Mouse (Mus musculus) lung, postnatal 36 days (tissue): ENCODE measurements around the gene Cxcl14.

ENCODE experiments used
- DNase-seq: peaks from one replicate; pipeline ENCODE4 v3.0.0; 2022; ENCODE audit warnings: mixed read lengths

Cxcl14 gene

GRCm38 (mm10) chr13:56295943-56296658, at the start of gene Cxcl14:
Cxcl14 (minus strand) TSS chr13:56296551.
- DNase-seq: peak; percentile 65

DNA sequence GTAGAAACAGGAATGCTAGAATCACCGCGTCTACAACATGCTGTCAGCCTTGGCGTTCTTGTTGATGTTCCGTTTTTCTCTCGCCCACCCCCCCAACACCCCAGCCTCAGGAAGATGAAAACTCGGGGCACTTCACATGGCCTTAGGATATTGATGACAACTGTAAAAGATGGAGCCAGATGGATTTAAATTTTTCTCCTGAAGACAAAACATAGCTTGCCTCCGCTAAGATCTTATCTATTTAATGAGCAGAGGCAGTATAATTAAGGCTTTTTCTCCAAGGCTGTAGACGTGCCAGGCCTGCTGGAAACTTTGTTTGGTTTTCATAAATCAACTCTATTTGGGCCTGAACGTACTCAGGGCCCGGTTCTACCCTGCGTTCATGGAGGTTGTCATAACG, 48.0 kb upstream of the Cxcl14 start:
- no peak for DNase-seq

DNA sequence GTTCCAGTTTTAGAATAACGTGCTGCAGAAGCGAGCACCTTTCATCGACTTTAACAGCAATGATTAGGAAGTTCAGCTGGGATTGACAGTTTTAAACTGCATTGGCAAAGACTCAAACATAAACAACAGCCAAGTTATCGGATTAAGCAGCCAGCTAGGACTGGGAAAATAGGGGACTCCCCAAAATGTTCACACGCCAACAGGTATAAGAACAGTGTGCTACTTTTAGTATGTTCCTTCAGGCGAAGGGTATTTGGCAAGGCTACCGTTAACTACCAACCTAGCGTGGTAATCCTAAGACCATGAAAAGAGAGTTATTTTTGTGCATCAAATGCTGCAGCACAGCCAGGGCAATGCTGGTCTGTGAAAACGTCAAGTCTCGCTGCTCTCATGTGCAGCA, 46.1 kb upstream of the Cxcl14 start:
- no peak for DNase-seq

GRCm38 (mm10) chr13:56340513-56340912, 44.2 kb upstream of the Cxcl14 start:
- DNase-seq: peak; percentile 81

- DNase-seq: no peak
Observed at GRCm38 (mm10) chr13:56339816-56340215, 43.5 kb upstream of the Cxcl14 start.

- no peak for DNase-seq
Observed at GRCm38 (mm10) chr13:56336982-56337381, 40.6 kb upstream of the Cxcl14 start.

- DNase-seq: no peak
Observed at GRCm38 (mm10) chr13:56334802-56335690, 38.7 kb upstream of the Cxcl14 start.

GRCm38 (mm10) chr13:56334236-56334635, 37.9 kb upstream of the Cxcl14 start:
- no peak for DNase-seq

- no peak for DNase-seq
Observed at GRCm38 (mm10) chr13:56332356-56332755, 36.0 kb upstream of the Cxcl14 start.

DNA sequence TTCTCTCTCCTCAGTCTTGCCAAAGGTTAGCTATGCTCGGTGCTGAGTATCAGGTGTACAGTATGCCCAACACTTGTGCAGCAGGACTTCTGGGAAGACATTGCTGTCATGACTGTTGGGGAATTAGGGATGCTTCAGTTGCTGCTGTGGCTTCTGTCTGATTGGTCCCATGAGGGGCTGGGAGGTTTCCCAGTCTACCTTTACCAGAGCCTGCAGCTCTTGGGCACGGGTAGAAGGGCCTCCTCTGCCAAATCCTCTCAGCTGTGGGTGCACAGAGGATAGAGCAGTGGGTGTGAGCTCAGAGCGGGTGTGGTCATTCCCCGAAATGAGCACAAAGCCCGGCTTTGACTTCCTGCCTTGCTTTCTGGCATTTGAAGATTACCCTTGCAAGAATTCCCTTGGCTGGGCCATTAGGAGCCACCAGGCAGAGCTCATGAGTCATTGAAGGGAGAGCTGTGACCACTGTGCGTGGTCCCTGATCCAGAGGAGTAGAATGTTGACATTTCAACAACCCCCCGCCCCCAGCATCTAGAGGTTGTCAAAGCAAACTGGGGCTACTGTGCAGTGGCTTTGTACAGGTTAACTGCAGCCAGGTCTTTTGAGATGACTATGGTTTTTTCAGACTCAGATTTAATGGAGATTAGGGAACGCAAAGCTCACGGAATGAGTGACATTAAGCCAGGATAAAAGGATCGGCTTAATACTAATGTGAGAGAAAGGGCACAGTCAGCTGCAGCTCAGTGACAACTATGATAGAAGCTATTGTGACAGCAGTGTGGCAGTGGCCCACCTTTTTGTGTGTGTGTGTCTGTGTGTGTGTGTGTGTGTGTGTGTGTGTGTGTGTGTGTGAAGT, 34.5 kb upstream of the Cxcl14 start:
- DNase-seq: no peak

GRCm38 (mm10) chr13:56329769-56330168, 33.4 kb upstream of the Cxcl14 start:
- DNase-seq: no peak

DNA sequence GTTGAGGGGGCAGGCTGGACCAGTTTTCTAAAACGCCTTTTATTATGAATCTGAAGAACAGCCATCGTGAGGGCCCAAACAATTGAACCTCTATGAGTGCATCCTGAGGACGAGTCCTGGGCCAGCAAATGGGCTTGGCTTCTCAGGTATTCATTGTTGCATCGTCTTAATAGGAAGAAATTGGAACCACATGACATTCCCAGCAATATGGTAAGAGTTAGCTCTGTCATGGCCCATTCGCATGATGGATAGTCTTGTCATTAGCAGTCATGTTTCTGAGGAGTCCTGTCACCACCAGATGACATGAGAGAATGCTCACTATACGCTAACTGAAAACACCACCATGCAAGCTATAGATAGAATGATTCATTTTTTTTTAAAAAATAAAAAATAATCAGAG, 32.8 kb upstream of the Cxcl14 start:
- no peak for DNase-seq

DNA sequence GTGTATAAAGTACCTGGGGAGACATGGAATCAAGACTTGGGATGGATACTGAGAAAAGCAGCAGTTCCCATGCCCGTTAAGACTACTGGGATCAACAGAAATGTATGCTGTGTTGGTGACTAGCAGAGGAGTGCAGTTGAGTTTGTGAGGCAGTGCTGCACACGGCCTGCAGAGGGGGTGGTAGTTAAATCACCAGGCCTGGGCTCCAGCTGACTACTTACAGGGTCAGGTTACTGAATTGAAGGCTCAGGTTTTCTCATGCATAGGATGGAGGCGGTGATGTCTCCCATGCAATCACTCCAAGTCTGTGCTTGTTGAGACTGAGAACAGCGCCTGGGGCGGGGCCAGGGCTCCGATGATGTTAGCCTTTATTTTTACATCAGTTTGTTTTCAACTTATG, 31.4 kb upstream of the Cxcl14 start:
- no peak for DNase-seq

DNA sequence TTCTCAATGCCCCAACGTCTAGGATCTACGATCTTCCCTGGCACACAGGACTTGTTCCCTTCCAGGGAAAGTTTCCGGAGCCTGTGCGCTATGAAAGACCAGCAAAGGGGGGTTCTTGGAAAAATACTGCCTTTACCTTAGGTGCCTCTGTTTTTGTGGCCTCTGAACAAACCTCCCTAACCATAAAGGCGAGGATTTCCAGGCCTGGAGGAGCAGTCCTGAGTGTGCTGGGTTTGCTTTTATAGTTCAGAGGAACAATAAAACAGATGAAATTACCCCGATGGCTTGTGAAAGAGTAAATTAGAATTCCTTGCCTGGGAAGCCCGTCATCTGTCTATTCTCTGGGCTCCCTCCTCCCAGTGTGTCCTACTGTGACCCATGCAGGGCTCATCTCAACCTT, 25.3 kb upstream of the Cxcl14 start:
- no peak for DNase-seq

DNA sequence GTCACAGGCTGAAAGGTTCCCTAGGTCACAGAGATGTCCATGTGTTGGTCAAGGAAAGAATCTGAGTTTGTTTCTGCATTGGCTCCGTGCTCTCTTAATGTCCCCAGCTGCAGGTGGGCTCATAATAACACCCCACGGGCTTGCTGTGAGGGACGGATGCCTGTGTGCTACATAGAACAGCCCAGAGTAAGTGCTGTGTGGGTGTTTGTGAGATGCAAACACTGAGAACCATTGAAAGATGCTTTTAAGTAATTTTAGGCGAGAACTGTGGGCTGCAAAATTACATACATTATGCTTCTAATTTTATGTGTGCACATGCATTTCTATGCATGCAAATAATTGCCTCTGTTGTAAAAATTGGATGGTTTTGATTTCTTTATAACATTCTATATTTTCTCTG, 20.6 kb upstream of the Cxcl14 start:
- no peak for DNase-seq

DNA sequence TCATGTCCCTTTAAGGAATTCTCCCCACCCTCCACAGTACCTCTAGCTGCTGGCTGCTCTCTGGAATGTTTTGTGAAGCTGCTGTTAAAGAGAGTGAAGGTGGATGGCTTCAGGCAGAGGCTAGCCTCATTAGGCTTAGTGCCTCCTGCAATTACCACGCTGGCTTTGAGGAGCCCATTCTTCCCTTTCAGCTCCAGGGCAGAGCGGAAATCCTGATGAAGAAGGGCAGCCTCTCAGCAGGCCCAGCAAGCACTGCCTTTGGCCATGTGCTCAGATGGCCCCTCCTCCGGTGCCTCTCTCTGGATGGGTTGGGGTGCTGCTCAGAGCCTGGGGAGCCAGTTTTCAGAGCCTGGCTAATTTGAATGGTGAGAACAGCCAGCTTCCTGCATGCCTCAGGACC, 18.9 kb upstream of the Cxcl14 start:
- DNase-seq: no peak

DNA sequence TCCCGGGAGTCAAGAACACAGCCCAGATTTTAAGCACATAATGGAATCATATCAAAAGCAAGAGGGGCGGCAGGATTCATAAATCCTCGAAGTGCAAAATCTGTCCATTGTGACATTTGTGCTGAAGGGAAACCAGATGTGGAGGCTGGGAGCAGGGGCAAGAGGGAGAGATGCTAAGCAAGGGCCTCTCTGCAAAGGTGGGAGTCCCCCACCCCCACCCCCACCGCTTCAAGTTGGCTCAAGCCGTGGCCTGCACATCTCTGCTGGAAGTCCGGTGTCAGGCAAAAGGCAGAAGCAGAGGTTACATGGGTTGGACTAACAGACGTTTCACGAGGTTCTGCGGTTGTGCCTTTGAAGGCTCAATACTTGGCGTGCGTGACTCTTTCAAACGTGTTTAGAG, 8.7 kb upstream of the Cxcl14 start:
- no peak for DNase-seq

DNA sequence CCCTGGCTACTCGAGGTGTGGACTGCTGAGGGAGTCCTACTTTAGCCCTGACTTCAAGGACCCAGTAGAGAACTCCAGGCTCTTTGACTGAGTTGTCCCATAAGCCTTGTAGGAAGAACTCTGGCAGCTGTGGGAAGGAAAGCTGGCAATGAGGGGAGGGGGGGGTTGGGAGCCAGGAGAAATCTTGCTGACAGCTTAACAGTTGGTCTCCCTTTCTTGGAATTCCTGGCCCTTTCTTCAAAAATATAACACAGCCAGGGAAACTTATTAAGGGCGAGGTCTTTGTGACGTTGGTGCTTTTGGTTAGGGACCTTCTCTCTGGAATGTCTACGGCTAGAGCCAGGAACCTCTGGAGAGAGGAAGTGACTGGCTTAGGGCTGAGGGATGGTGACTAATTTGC, 8.1 kb upstream of the Cxcl14 start:
- no peak for DNase-seq

- DNase-seq: no peak
Observed at GRCm38 (mm10) chr13:56299336-56299735, 3.0 kb upstream of the Cxcl14 start.

GRCm38 (mm10) chr13:56296659-56297020, 289 bp upstream of the Cxcl14 start:
- DNase-seq: no peak

DNA sequence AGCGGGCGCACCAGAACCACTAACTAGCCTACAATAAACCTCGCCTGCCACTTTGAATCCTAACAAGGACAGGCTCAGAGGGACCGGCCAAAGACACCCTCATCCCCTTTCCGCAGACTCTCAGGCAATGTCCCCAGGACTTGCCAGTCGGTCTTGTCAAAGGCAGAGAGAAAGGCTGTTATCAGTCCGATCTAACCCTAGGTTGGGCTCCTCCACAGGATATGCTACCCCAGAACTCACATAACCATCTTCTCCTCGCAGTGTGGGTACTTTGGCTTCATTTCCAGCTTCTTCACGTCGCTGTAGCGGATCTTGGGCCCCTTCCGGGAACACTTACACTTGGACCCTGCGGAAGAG, 787 bp downstream of the Cxcl14 start:
- DNase-seq: no peak

GRCm38 (mm10) chr13:56294908-56295307, 1.4 kb downstream of the Cxcl14 start:
- no peak for DNase-seq

GRCm38 (mm10) chr13:56289998-56290397, 6.4 kb downstream of the Cxcl14 start:
- DNase-seq: no peak

- no peak for DNase-seq
Observed at GRCm38 (mm10) chr13:56289261-56289660, 7.1 kb downstream of the Cxcl14 start.
